Mouse (Mus musculus) stomach, embryonic 16.5 days (tissue): ENCODE results near the gene Agtrap. TPM values are rescaled to one million over a fixed set of nuclear protein-coding genes. Genes with fewer than 3 reads are reported as not detected.
A peak's percentile ranks its signal among the peaks of the same experiment; 100 is the strongest.

Experiments used
- ATAC-seq: fragments of 200-750 bp; cut with Nextera tagmentation; 2 replicates; pipeline ENCODE4 v1.8.0; 2017; ENCODE audit warnings: moderate number of reproducible peaks, moderate TSS enrichment; ENCODE audit not compliant: insufficient read depth, low FRiP score
- H3K27ac ChIP-seq: fragments of 300-500 bp; sonication (generic); 2 replicates; pipeline ENCODE4 v1.5.1; 2014; ENCODE audit warnings: low read length
- H3K27me3 ChIP-seq: fragments of 300-500 bp; sonication (generic); 2 replicates; pipeline ENCODE4 v1.6.1; 2014; ENCODE audit warnings: low read length, control low read depth, mixed read lengths; ENCODE audit not compliant: control insufficient read depth, insufficient read depth
- H3K36me3 ChIP-seq: fragments of 300-500 bp; sonication (generic); 2 replicates; pipeline ENCODE4 v1.6.1; 2014; ENCODE audit warnings: low read length; ENCODE audit not compliant: control insufficient read depth, insufficient read depth
- H3K4me1 ChIP-seq: fragments of 300-500 bp; sonication (generic); 2 replicates; pipeline ENCODE4 v1.6.1; 2014; ENCODE audit warnings: low read length, control low read depth, mixed read lengths; ENCODE audit not compliant: control insufficient read depth, insufficient read depth
- H3K4me2 ChIP-seq: fragments of 300-500 bp; sonication (generic); 2 replicates; pipeline ENCODE4 v1.6.1; 2014; ENCODE audit warnings: low read depth, low read length, mixed read lengths
- H3K4me3 ChIP-seq: fragments of 300-500 bp; sonication (generic); replicated peaks from 2 replicates; pipeline ENCODE4 v1.5.1; 2014; ENCODE audit warnings: mild to moderate bottlenecking, low read length
- H3K9ac ChIP-seq: fragments of 300-500 bp; sonication (generic); 2 replicates; pipeline ENCODE4 v1.6.1; 2014; ENCODE audit warnings: low read length
- H3K9me3 ChIP-seq: fragments of 300-500 bp; sonication (generic); replicated peaks from 2 replicates; pipeline ENCODE4 v1.6.1; 2016; ENCODE audit warnings: low read length, control low read depth; ENCODE audit not compliant: control insufficient read depth
- WGBS: fragments of 180-500 bp; shearing (Covaris S2); extraction: QIAGEN DNeasy Blood & Tissue Kit; methylation state at CpG from one replicate; pipeline ENCODE4 v1.1.7; 2014; 5-methylcytosine and 5-hydroxymethylcytosine counted together
- polyA plus RNA-seq: library from polyadenylated mRNA; unstranded; fragments of >200 nt; fragmentation: Nextera tagmentation; extraction: Ambion mirVana; gene quantifications from 2 replicates; pipeline ENCODE4 v1.2.1, GENCODE M21; 2015

Gene Agtrap
- polyA plus RNA-seq, 1 experiment from 2014 or later: 16.5 TPM

DNA sequence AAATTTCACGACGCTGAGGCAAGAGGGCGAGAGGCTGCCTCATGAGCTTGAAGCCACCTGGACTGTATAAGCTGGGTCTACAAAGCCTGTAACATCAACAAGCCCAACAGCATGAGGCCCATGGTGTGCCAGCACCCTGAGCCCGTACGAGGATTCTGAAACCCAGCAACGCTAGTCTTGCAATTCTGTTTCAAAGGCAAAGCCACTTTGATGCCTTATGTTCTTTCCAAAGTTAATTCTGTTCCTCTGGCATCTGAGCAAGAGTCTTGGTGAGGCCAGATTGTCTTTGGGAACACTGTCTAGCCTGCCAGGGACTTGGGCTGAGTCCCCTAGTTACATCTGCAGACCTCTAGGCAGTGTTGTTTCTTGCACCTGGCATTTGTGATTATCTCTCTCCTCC, 28.8 kb downstream of the Agtrap start:
- peaks cover 7% of the 10 kb centered on the region for H3K36me3 ChIP-seq
- no peak overlapping the region for H3K27ac ChIP-seq
- no peaks in the 10 kb centered on the region for H3K9me3 ChIP-seq
- H3K9ac ChIP-seq: no peak overlapping the region
- no peak for ATAC-seq
- H3K4me3 ChIP-seq: no peak overlapping the region
- WGBS: 91% methylated on average over 6 of the region's 6 CpGs
- H3K27me3 ChIP-seq: no peaks in the 10 kb centered on the region
- no peak overlapping the region for H3K4me2 ChIP-seq
- no peaks in the 10 kb centered on the region for H3K4me1 ChIP-seq

- no peak overlapping the region for H3K27ac ChIP-seq
- H3K27me3 ChIP-seq: no peaks in the 10 kb centered on the region
- no peak for ATAC-seq
- peaks cover 12% of the 10 kb centered on the region for H3K36me3 ChIP-seq
- no peaks in the 10 kb centered on the region for H3K9me3 ChIP-seq
- no peak overlapping the region for H3K4me3 ChIP-seq
- H3K4me1 ChIP-seq: no peaks in the 10 kb centered on the region
- no peak overlapping the region for H3K9ac ChIP-seq
- H3K4me2 ChIP-seq: no peak overlapping the region
- 89% methylated on average over 9 of the region's 9 CpGs for WGBS
These were observed 29.5 kb downstream of the Agtrap start for GRCm38 (mm10) chr4:148058218-148058819.

DNA sequence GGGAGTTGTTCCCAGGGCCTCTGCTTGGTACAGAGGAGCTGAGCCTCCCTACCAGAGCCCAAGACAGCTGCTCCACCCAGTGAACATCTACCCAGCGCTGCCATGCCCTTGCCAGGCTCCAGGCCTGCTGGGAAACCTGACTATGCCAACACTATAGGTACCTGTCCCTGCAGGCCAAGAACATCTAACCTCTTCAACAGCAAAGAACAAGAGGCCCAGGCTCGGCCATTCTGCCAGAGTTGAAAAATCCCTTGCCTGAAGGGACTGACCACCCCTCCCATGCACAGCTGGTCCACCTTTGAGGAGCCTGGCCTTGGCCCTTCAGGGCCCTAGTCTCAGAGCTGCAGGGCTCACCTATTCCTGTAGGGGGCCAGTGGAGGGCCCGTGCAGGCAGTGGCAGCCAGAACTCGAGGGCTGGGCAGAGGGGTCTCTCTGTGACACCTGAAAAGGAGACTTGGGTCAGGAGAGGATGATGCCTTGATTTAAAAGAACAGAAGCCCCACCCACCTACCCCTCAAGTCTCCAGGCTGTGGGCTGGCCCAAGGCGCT, 30.1 kb downstream of the Agtrap start:
- H3K36me3 ChIP-seq: peaks cover 14% of the 10 kb centered on the region
- H3K9ac ChIP-seq: no peak overlapping the region
- H3K4me2 ChIP-seq: no peak overlapping the region
- no peak overlapping the region for H3K27ac ChIP-seq
- no peaks in the 10 kb centered on the region for H3K27me3 ChIP-seq
- WGBS: 65% methylated on average over 5 of the region's 5 CpGs
- no peaks in the 10 kb centered on the region for H3K4me1 ChIP-seq
- no peak for ATAC-seq
- H3K4me3 ChIP-seq: no peak overlapping the region
- H3K9me3 ChIP-seq: no peaks in the 10 kb centered on the region

DNA sequence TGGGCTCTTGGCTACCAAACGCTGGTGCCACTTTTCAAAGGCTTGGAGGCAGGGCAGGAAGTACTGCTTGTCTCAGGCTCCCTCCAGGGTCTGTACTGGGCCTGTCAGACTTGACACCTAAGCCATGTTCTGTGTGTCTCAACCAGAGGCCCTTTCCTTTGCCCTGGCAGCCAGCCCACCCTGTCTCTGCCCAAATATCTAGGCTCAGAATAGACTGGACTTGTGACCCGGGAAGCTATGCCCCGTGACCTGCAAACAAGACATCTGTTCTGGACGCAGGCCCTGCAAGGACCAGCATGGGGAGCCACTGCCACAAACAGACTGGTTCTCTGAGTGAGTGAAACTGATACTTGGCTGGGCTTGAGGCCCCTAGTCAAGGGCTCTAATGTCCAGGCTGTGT, 31.0 kb downstream of the Agtrap start:
- WGBS: 88% methylated on average over 4 of the region's 4 CpGs
- Histone ChIP-seq H3K9ac (no peak overlapping the region), H3K36me3 (peaks cover 14% of the 10 kb centered on the region), H3K27ac (no peak overlapping the region), H3K9me3 (no peaks in the 10 kb centered on the region), H3K27me3 (no peaks in the 10 kb centered on the region), H3K4me2 (no peak overlapping the region), H3K4me1 (no peaks in the 10 kb centered on the region), H3K4me3 (no peak overlapping the region)
- ATAC-seq: no peak

DNA sequence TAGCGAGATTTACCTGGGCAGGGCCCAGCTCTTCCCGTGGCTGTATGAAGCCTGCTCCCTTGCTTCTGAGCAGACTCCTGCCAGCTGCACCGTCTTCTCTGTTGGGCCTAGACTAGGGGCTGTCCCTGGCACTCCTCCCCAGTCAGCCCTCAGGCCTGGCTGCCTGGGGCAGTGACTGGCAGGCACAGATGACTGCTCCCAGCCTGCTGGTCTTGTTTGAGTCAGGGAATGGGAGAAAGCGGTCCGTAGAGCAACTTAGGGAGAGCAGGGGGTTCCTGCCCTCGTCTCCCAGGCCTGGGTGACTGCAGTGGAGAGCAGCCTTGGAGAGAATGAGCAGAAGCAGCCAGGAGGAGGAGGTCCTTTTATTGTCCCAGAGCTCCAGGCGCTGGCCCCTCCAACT, 31.6 kb downstream of the Agtrap start:
- no peaks in the 10 kb centered on the region for H3K4me1 ChIP-seq
- no peak overlapping the region for H3K4me3 ChIP-seq
- H3K27me3 ChIP-seq: no peaks in the 10 kb centered on the region
- ATAC-seq: no peak
- no peak overlapping the region for H3K4me2 ChIP-seq
- no peak overlapping the region for H3K27ac ChIP-seq
- H3K36me3 ChIP-seq: peaks cover 16% of the 10 kb centered on the region
- H3K9me3 ChIP-seq: no peaks in the 10 kb centered on the region
- no peak overlapping the region for H3K9ac ChIP-seq
- WGBS: 87% methylated on average over 7 of the region's 7 CpGs

GRCm38 (mm10) chr4:148054961-148055695, 32.7 kb downstream of the Agtrap start:
- peaks cover 18% of the 10 kb centered on the region for H3K36me3 ChIP-seq
- ATAC-seq: no peak
- no peaks in the 10 kb centered on the region for H3K9me3 ChIP-seq
- H3K4me3 ChIP-seq: no peak overlapping the region
- no peak overlapping the region for H3K27ac ChIP-seq
- H3K9ac ChIP-seq: no peak overlapping the region
- no peaks in the 10 kb centered on the region for H3K27me3 ChIP-seq
- no peak overlapping the region for H3K4me2 ChIP-seq
- H3K4me1 ChIP-seq: no peaks in the 10 kb centered on the region
- WGBS: 91% methylated on average over 21 of the region's 21 CpGs

GRCm38 (mm10) chr4:148053417-148053920, 34.4 kb downstream of the Agtrap start:
- WGBS: 93% methylated on average over 12 of the region's 12 CpGs
- no peaks in the 10 kb centered on the region for H3K4me1 ChIP-seq
- H3K9ac ChIP-seq: peak overlapping the region; percentile 26; the same call in 1 of the 2 replicates
- peaks cover 21% of the 10 kb centered on the region for H3K36me3 ChIP-seq
- H3K4me2 ChIP-seq: no peak overlapping the region
- H3K4me3 ChIP-seq: no peak overlapping the region
- no peaks in the 10 kb centered on the region for H3K27me3 ChIP-seq
- no peaks in the 10 kb centered on the region for H3K9me3 ChIP-seq
- ATAC-seq: no peak
- no peak overlapping the region for H3K27ac ChIP-seq

- Histone ChIP-seq H3K27ac (no peak overlapping the region), H3K9ac (peak overlapping the region; percentile 26; the same call in 1 of the 2 replicates), H3K4me2 (no peak overlapping the region), H3K9me3 (no peaks in the 10 kb centered on the region), H3K36me3 (peaks cover 24% of the 10 kb centered on the region), H3K4me1 (no peaks in the 10 kb centered on the region), H3K4me3 (no peak overlapping the region), H3K27me3 (no peaks in the 10 kb centered on the region)
- 71% methylated on average over 2 of the region's 2 CpGs for WGBS
- ATAC-seq: no peak
These were observed 34.9 kb downstream of the Agtrap start for GRCm38 (mm10) chr4:148052976-148053375.

DNA sequence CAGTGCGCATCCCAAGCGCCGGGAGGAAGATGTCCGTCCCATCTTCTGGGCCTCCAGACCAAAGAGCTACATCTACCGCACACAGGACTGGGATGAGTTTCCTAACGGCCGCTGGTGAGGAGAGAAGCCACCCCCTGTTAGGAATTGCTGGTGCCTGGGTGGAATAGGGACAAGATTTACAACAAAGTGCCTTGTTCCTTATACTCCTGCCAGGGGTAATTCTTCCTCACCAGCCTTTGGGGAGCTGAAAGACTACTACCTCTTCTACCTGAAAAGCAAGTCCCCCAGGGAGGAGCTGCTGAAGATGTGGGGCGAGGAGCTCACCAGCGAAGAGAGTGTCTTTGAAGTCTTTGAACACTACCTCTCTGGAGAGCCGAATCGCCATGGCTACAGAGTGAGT, 35.9 kb downstream of the Agtrap start:
- ATAC-seq: no peak
- no peak overlapping the region for H3K27ac ChIP-seq
- H3K4me2 ChIP-seq: no peak overlapping the region
- no peak overlapping the region for H3K4me3 ChIP-seq
- 94% methylated on average over 11 of the region's 11 CpGs for WGBS
- H3K9me3 ChIP-seq: no peaks in the 10 kb centered on the region
- peaks cover 25% of the 10 kb centered on the region for H3K36me3 ChIP-seq
- no peaks in the 10 kb centered on the region for H3K4me1 ChIP-seq
- no peak overlapping the region for H3K9ac ChIP-seq
- H3K27me3 ChIP-seq: no peaks in the 10 kb centered on the region
